Mouse (Mus musculus) stomach, postnatal 0 days (tissue): Measurements from ENCODE around the gene Dcp1b. TPM values are rescaled to one million over a fixed set of nuclear protein-coding genes. Genes with fewer than 3 reads are reported as not detected.

Experiments
- ATAC-seq: fragments of 200-750 bp; cut with Nextera tagmentation; 2 replicates; pipeline ENCODE4 v1.8.0; 2017; ENCODE audit not compliant: low FRiP score, low TSS enrichment
- DNase-seq: peaks from one replicate; pipeline ENCODE4 v3.0.0-alpha.2; 2016; ENCODE audit warnings: low spot score
- H3K27ac ChIP-seq: fragments of 300-500 bp; sonication (generic); replicated peaks from 2 replicates; pipeline ENCODE4 v1.5.1; 2014; ENCODE audit warnings: mild to moderate bottlenecking, control low read depth
- H3K27me3 ChIP-seq: fragments of 300-500 bp; sonication (generic); 2 replicates; pipeline ENCODE4 v1.6.1; 2014; ENCODE audit warnings: low read length; ENCODE audit not compliant: control insufficient read depth, insufficient read depth
- H3K36me3 ChIP-seq: fragments of 300-500 bp; sonication (generic); 2 replicates; pipeline ENCODE4 v1.6.1; 2014; ENCODE audit warnings: low read length, mixed read lengths; ENCODE audit not compliant: control insufficient read depth, insufficient read depth
- H3K4me1 ChIP-seq: fragments of 300-500 bp; sonication (generic); replicated peaks from 2 replicates; pipeline ENCODE4 v1.6.1; 2014; ENCODE audit warnings: antibody characterized with exemption; ENCODE audit not compliant: control insufficient read depth, insufficient read depth
- H3K4me2 ChIP-seq: fragments of 300-500 bp; sonication (generic); replicated peaks from 2 replicates; pipeline ENCODE4 v1.6.1; 2014; ENCODE audit warnings: low read depth, mild to moderate bottlenecking, control low read depth, moderate library complexity
- H3K4me3 ChIP-seq: fragments of 300-500 bp; sonication (generic); 2 replicates; pipeline ENCODE4 v1.5.1; 2014; ENCODE audit warnings: low read depth, low read length, control low read depth
- H3K9ac ChIP-seq: fragments of 300-500 bp; sonication (generic); 2 replicates; pipeline ENCODE4 v1.6.1; 2014; ENCODE audit warnings: mild to moderate bottlenecking, low read length, control low read depth, mixed read lengths
- H3K9me3 ChIP-seq: fragments of 300-500 bp; sonication (generic); 2 replicates; pipeline ENCODE4 v1.6.1; 2016; ENCODE audit warnings: low read length; ENCODE audit not compliant: control insufficient read depth
- CTCF ChIP-seq: IDR thresholded peaks from 2 replicates; pipeline ENCODE4 v1.5.1; 2016; ENCODE audit warnings: antibody characterized with exemption, low read depth, mild to moderate bottlenecking, moderate library complexity
- EP300 ChIP-seq: optimal IDR thresholded peaks from 2 replicates; pipeline ENCODE3; 2016; ENCODE audit warnings: antibody characterized with exemption
- WGBS: fragments of 180-500 bp; shearing (Covaris S2); extraction: QIAGEN DNeasy Blood & Tissue Kit; methylation state at CpG from one replicate; pipeline ENCODE4 v1.1.7; 2014; 5-methylcytosine and 5-hydroxymethylcytosine counted together
- polyA plus RNA-seq: library from polyadenylated mRNA; unstranded; fragments of >200 nt; fragmentation: Nextera tagmentation; extraction: Ambion mirVana; gene quantifications from 2 replicates; pipeline ENCODE4 v1.2.1, GENCODE M21; 2015

Gene Dcp1b
- polyA plus RNA-seq, 1 experiment from 2014 or later: 4.8 TPM

DNA sequence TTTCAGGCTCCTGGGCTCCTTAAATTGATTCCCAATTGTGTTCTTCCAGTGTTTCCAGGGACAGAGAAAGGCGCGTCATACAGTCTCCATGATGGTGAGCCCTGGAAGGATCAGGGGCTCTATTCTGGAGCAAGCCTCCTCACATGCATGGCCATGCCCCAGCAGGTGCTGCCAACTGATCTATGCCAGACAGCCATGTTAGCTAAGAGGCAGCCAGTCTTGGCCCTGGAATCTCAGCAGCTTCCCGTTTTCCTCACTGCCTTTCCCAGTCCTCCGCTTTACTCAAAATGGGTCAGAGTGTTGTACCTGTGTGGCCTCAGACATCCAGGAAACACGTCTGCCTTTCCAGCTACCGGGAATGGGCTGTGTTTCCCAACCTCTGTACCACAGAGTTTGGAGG is 50.7 kb downstream of the Dcp1b start:
- no peaks in the 10 kb centered on the region for H3K36me3 ChIP-seq
- H3K4me3 ChIP-seq: no peak overlapping the region
- H3K27ac ChIP-seq: no peak overlapping the region
- no peak for ATAC-seq
- no peak overlapping the region for H3K4me2 ChIP-seq
- WGBS: 89% methylated on average over 6 of the region's 6 CpGs
- no peaks in the 10 kb centered on the region for H3K27me3 ChIP-seq
- no peaks in the 10 kb centered on the region for H3K4me1 ChIP-seq
- peak; percentile 10 for DNase-seq
- H3K9ac ChIP-seq: no peak overlapping the region
- no peaks in the 10 kb centered on the region for H3K9me3 ChIP-seq
- TF ChIP-seq EP300 (no peak), CTCF (no peak)

DNA sequence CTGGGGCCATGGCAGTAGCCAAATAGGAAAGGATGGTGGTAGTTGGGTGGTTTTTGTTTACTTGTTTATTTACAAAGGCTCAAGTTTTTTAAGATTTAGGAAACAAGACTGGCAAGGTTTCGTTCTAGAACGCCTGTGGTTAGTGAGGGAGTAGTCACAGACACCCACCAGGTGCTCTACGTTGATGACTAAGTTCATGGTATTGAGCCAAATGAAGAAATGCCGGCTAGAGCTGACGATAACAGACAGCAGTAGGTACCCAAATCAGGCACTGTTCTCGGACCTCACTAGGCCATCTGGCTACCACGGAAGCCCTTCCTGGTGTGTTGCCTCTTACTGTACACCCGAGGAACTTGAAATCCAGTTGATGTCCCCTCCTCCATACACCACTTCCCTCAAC is 51.9 kb downstream of the Dcp1b start:
- no peak for DNase-seq
- no peak for ATAC-seq
- Histone ChIP-seq H3K27ac (no peak overlapping the region), H3K4me3 (no peak overlapping the region), H3K4me1 (no peaks in the 10 kb centered on the region), H3K36me3 (no peaks in the 10 kb centered on the region), H3K4me2 (no peak overlapping the region), H3K9ac (no peak overlapping the region), H3K27me3 (no peaks in the 10 kb centered on the region), H3K9me3 (no peaks in the 10 kb centered on the region)
- TF ChIP-seq EP300: no peak
- no peak for TF ChIP-seq CTCF
- 87% methylated on average over 8 of the region's 8 CpGs for WGBS

GRCm38 (mm10) chr6:119228861-119229603 is 54.0 kb downstream of the Dcp1b start:
- Histone ChIP-seq H3K4me2 (no peak overlapping the region), H3K9me3 (no peaks in the 10 kb centered on the region), H3K9ac (no peak overlapping the region), H3K4me1 (no peaks in the 10 kb centered on the region), H3K27ac (no peak overlapping the region), H3K27me3 (no peaks in the 10 kb centered on the region), H3K4me3 (no peak overlapping the region), H3K36me3 (no peaks in the 10 kb centered on the region)
- no peak for TF ChIP-seq EP300
- no peak for TF ChIP-seq CTCF
- 79% methylated on average over 11 of the region's 11 CpGs for WGBS
- DNase-seq (no peak), ATAC-seq (no peak)

GRCm38 (mm10) chr6:119233066-119233465 is 58.0 kb downstream of the Dcp1b start:
- TF ChIP-seq EP300 (no peak), CTCF (no peak)
- Histone ChIP-seq H3K27me3 (no peaks in the 10 kb centered on the region), H3K4me3 (no peak overlapping the region), H3K9me3 (no peaks in the 10 kb centered on the region), H3K27ac (no peak overlapping the region), H3K36me3 (no peaks in the 10 kb centered on the region), H3K9ac (no peak overlapping the region), H3K4me2 (no peak overlapping the region), H3K4me1 (no peaks in the 10 kb centered on the region)
- DNase-seq: peak; percentile 50
- WGBS: 27% methylated on average over 3 of the region's 3 CpGs
- no peak for ATAC-seq

DNA sequence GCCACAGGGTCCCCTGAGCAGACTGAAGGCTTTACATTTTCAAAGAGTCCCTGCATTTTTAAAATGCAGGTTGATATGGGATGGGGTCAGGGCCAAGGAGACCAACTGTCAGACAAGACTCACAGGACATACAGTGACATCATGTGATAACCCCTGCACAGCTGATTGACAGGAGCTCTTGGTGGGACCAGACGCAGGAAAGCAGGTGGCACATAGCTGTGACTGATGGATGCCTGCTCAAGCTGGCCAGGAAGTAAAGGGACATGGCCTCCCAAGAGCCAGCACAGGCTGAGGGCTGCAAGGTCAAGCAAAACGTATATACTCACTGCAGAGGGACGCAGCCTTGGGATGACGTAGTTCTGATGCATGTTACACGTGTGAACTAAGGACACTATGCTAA is 60.4 kb downstream of the Dcp1b start:
- DNase-seq: no peak
- 52% methylated on average over 5 of the region's 5 CpGs for WGBS
- ATAC-seq: no peak

GRCm38 (mm10) chr6:119236241-119236640 is 61.2 kb downstream of the Dcp1b start, which contains the start of gene Cacna2d4:
Gene Cacna2d4 (plus strand): TSS chr6:119236526.
- WGBS: 50% methylated on average over 1 of the region's 1 CpGs
- no peak within 1 kb of the TSS for H3K27ac ChIP-seq
- H3K4me1 ChIP-seq: no peaks in the 10 kb centered on the region
- ATAC-seq (no peak), DNase-seq (no peak)
- TF ChIP-seq CTCF: no peak
- no peak for TF ChIP-seq EP300
- no peak within 1 kb of the TSS for H3K4me3 ChIP-seq
- no peak within 1 kb of the TSS for H3K9ac ChIP-seq
- H3K4me2 ChIP-seq: no peak within 1 kb of the TSS
- H3K27me3 ChIP-seq: no peaks in the 10 kb centered on the region
- H3K9me3 ChIP-seq: no peaks in the 10 kb centered on the region
- no peaks in the 10 kb centered on the region for H3K36me3 ChIP-seq

More for the DNA sequence above, 60.4 kb downstream of the Dcp1b start:
- Histone ChIP-seq H3K4me3 (no peak overlapping the region), H3K9ac (no peak overlapping the region), H3K27ac (no peak overlapping the region), H3K36me3 (no peaks in the 10 kb centered on the region), H3K9me3 (no peaks in the 10 kb centered on the region), H3K4me1 (no peaks in the 10 kb centered on the region), H3K27me3 (no peaks in the 10 kb centered on the region), H3K4me2 (no peak overlapping the region)
- TF ChIP-seq EP300 (no peak), CTCF (no peak)
